Mouse (Mus musculus) intestine, embryonic 16.5 days (tissue): ENCODE results near the gene Mlx. TPM values are rescaled to one million over a fixed set of nuclear protein-coding genes. Genes with fewer than 3 reads are reported as not detected.

Experiments
- ATAC-seq: fragments of 200-750 bp; cut with Nextera tagmentation; 2 replicates; pipeline ENCODE4 v1.8.0; 2017; ENCODE audit warnings: moderate TSS enrichment, moderate library complexity
- H3K27ac ChIP-seq: fragments of 300-500 bp; sonication (generic); 2 replicates; pipeline ENCODE4 v1.5.1; 2014; ENCODE audit warnings: mild to moderate bottlenecking, low read length
- H3K27me3 ChIP-seq: fragments of 300-500 bp; sonication (generic); replicated peaks from 2 replicates; pipeline ENCODE4 v1.6.1; 2014; ENCODE audit warnings: low read length, control low read depth, mixed read lengths; ENCODE audit not compliant: control insufficient read depth, insufficient read depth
- H3K36me3 ChIP-seq: fragments of 300-500 bp; sonication (generic); 2 replicates; pipeline ENCODE4 v1.6.1; 2014; ENCODE audit warnings: low read length, control low read depth; ENCODE audit not compliant: control insufficient read depth, insufficient read depth
- H3K4me1 ChIP-seq: fragments of 300-500 bp; sonication (generic); 2 replicates; pipeline ENCODE4 v1.6.1; 2014; ENCODE audit warnings: low read length, control low read depth, mixed read lengths; ENCODE audit not compliant: control insufficient read depth, insufficient read depth
- H3K4me2 ChIP-seq: fragments of 300-500 bp; sonication (generic); 2 replicates; pipeline ENCODE4 v1.6.1; 2014; ENCODE audit warnings: low read depth, low read length, control low read depth
- H3K4me3 ChIP-seq: fragments of 300-500 bp; sonication (generic); 2 replicates; pipeline ENCODE4 v1.5.1; 2014; ENCODE audit warnings: mild to moderate bottlenecking, low read length
- H3K9ac ChIP-seq: fragments of 300-500 bp; sonication (generic); 2 replicates; pipeline ENCODE4 v1.6.1; 2014; ENCODE audit warnings: low read depth, low read length
- H3K9me3 ChIP-seq: fragments of 300-500 bp; sonication (generic); 2 replicates; pipeline ENCODE4 v1.6.1; 2016; ENCODE audit warnings: low read length, control low read depth; ENCODE audit not compliant: control insufficient read depth
- WGBS: fragments of 180-500 bp; shearing (Covaris S2); extraction: QIAGEN DNeasy Blood & Tissue Kit; methylation state at CpG from one replicate; pipeline ENCODE4 v1.1.7; 2014; 5-methylcytosine and 5-hydroxymethylcytosine counted together
- microRNA-seq: library from miRNA; unstranded; fragments of <30 nt; microRNA quantifications from one replicate; pipeline ENCODE4, GENCODE M21; 2016
- polyA plus RNA-seq: library from polyadenylated mRNA; unstranded; fragments of >200 nt; fragmentation: Nextera tagmentation; extraction: Ambion mirVana; gene quantifications from 2 replicates; pipeline ENCODE4 v1.2.1, GENCODE M21; 2015

Gene Mlx
- polyA plus RNA-seq, 1 experiment from 2014 or later, result 78.6 TPM

DNA sequence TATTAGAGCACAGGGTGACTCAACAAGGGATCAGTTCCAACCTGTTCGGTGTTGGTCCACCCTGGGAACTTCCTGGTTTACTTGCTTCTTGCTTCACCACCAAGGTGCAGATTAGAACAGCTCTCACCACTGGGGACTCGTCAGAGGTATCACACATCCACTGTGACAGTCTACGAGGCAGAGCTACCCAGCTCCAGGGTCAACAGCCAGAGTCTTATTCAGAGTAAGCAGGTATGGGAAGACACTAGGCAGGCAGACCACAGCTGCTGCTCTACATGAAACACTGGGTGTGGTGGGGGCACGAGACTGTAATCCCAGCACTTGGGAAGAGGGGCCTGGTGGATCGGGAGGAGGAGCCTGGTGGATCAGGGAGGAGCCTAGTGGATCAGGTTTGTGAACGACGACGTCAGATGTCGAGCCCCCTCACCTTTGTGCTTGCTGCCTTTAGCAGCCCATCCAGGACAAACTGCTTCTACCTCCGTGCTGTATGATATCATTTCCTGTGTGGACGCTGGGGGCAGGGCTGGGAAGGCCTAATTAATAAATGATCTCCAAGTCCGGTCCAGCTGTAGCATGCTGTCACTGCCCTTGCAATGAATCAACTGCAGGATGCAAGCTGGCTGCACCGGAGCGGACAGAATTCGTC is 51.6 kb downstream of the Mlx start:
- Histone ChIP-seq H3K36me3 (no peaks in the 10 kb centered on the region), H3K9me3 (no peaks in the 10 kb centered on the region), H3K4me2 (peak overlapping the region; percentile 44), H3K4me1 (peaks cover 13% of the 10 kb centered on the region), H3K9ac (peak overlapping the region; percentile 15), H3K27me3 (no peaks in the 10 kb centered on the region), H3K4me3 (peak overlapping the region; percentile 12; the same call in 1 of the 2 replicates), H3K27ac (no peak overlapping the region)
- peak; percentile 53 for ATAC-seq
- WGBS, result 25% methylated on average over 15 of the region's 15 CpGs

GRCm38 (mm10) chr11:101140164-101140819 is 53.2 kb downstream of the Mlx start:
- 27% methylated on average over 27 of the region's 27 CpGs for WGBS
- Histone ChIP-seq H3K27me3 (no peaks in the 10 kb centered on the region), H3K9ac (peak overlapping the region; percentile 50), H3K9me3 (no peaks in the 10 kb centered on the region), H3K4me2 (peak overlapping the region; percentile 63), H3K27ac (no peak overlapping the region), H3K36me3 (no peaks in the 10 kb centered on the region), H3K4me1 (peaks cover 17% of the 10 kb centered on the region), H3K4me3 (peak overlapping the region; percentile 35)
- no peak for ATAC-seq

DNA sequence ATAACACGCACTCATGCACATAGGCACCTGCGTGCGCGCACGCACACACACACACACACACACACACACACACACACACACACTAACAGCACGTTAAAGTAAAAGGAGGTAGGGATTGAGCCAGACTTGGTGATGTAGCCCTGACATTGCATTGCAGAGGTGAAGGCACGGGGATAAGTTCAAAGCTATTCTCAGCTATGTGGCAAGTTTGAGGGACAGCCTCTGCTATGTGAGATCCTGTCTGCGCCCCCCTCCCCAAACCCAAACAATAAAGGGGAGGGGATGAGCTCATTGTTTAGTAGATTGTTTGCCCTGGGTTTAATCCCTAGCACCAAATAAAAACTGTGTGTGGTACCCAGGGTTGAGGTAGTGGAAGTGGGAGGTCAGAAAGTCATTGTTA is 54.0 kb downstream of the Mlx start:
- WGBS, result 83% methylated on average over 8 of the region's 8 CpGs
- no peaks in the 10 kb centered on the region for H3K9me3 ChIP-seq
- no peak overlapping the region for H3K4me2 ChIP-seq
- peaks cover 17% of the 10 kb centered on the region for H3K4me1 ChIP-seq
- no peaks in the 10 kb centered on the region for H3K36me3 ChIP-seq
- no peak for ATAC-seq
- no peak overlapping the region for H3K27ac ChIP-seq
- H3K4me3 ChIP-seq, result no peak overlapping the region
- no peak overlapping the region for H3K9ac ChIP-seq
- no peaks in the 10 kb centered on the region for H3K27me3 ChIP-seq

Small RNA genes lying within 50 kb of the gene (microRNA-seq; reads per million reads assigned to microRNA genes)
- gene Gm27626, result not detected

Other genes with a start within 250 kb of the Mlx start
- gene Stat5b, start 236.6 kb upstream of the Mlx start, polyA plus RNA-seq, result 20.5 and 22.8 TPM in 2 replicates
- gene Stat5a, start 227.9 kb upstream of the Mlx start, polyA plus RNA-seq, result 5.8 and 6.2 TPM in 2 replicates
- 48.9 and 53.2 TPM in 2 replicates for gene Stat3, start 147.7 kb upstream of the Mlx start, polyA plus RNA-seq
- 214 and 221 TPM in 2 replicates for gene Cavin1, start 116.4 kb upstream of the Mlx start, polyA plus RNA-seq
- 38.8 and 43.3 TPM in 2 replicates for gene Atp6v0a1, start 77.8 kb upstream of the Mlx start, polyA plus RNA-seq
- gene Naglu, start 17.3 kb upstream of the Mlx start, polyA plus RNA-seq, result 14.7 and 18.2 TPM in 2 replicates
- 0.10 and 0.16 TPM in 2 replicates for gene Hsd17b1, start 8.9 kb upstream of the Mlx start, polyA plus RNA-seq
- gene Coasy, start 4.7 kb upstream of the Mlx start, polyA plus RNA-seq, result 44.4 and 47.1 TPM in 2 replicates
- gene Psmc3ip, start 8.2 kb downstream of the Mlx start, polyA plus RNA-seq, result 15.0 and 18.1 TPM in 2 replicates
- 12.6 and 13.2 TPM in 2 replicates for gene Retreg3, start 32.6 kb downstream of the Mlx start, polyA plus RNA-seq
- gene Tubg1, start 32.7 kb downstream of the Mlx start, polyA plus RNA-seq, result 51.0 and 56.3 TPM in 2 replicates
- gene Tubg2, start 68.6 kb downstream of the Mlx start, polyA plus RNA-seq, result 3.9 and 4.2 TPM in 2 replicates
- gene Cntnap1, start 83.2 kb downstream of the Mlx start, polyA plus RNA-seq, result 0.86 and 0.87 TPM in 2 replicates
- gene Plekhh3, start 84.1 kb downstream of the Mlx start, polyA plus RNA-seq, result 9.2 and 10.1 TPM in 2 replicates
- gene Ccr10, start 88.2 kb downstream of the Mlx start, polyA plus RNA-seq, result 0.20 and 0.29 TPM in 2 replicates
- gene Ezh1, start 139.2 kb downstream of the Mlx start, polyA plus RNA-seq, result 16.2 and 18.8 TPM in 2 replicates
- gene Ramp2, start 158.8 kb downstream of the Mlx start, polyA plus RNA-seq, result 87.8 and 95.1 TPM in 2 replicates
- gene Vps25, start 166.4 kb downstream of the Mlx start, polyA plus RNA-seq, result 152 and 155 TPM in 2 replicates
- 10.2 and 10.8 TPM in 2 replicates for gene Wnk4, start 173.3 kb downstream of the Mlx start, polyA plus RNA-seq
- 0.84 and 1.0 TPM in 2 replicates for gene Cntd1, start 191.7 kb downstream of the Mlx start, polyA plus RNA-seq
- gene Coa3, start 191.8 kb downstream of the Mlx start, polyA plus RNA-seq, result 258 and 278 TPM in 2 replicates
- 136 and 145 TPM in 2 replicates for gene Becn1, start 215.0 kb downstream of the Mlx start, polyA plus RNA-seq
- gene Psme3, start 228.9 kb downstream of the Mlx start, polyA plus RNA-seq, result 119 and 125 TPM in 2 replicates
- gene Aoc2, start 237.8 kb downstream of the Mlx start, polyA plus RNA-seq, result 0.86 and 0.88 TPM in 2 replicates
- gene Aoc3, start 243.3 kb downstream of the Mlx start, polyA plus RNA-seq, result 2.4 and 2.7 TPM in 2 replicates